In genomic region chr1:157592039-157592438, GRCm38 (mm10) we compare ENCODE assay signal across 26 mouse cellular contexts.
DNase-seq lines count a peak whose midpoint lies in the region; ATAC-seq and TF ChIP-seq lines count a peak whose summit lies in the region.
"Had no signal": no experiment of that assay in that cellular context is flagged by ENCODE, and none has a peak within 500 bp of the region (broad histone marks: within the 10 kb centered on the region; RNA-seq: fewer than 3 reads in every experiment).

No protein-coding gene starts in this region.

- ATAC-seq in midbrain, embryonic 11.5 days (ENCODE audit: low FRiP score) = no peak
- ATAC-seq in midbrain, postnatal 0 days (ENCODE audit: low FRiP score) = no peak
- ATAC-seq in embryonic facial prominence, embryonic 11.5 days (replicated peaks; ENCODE audit: insufficient number of reproducible peaks, low FRiP score, low TSS enrichment, low read depth) = no peak
- no peak for ATAC-seq in midbrain, embryonic 14.5 days (ENCODE audit: low FRiP score, low TSS enrichment)
- ATAC-seq in hindbrain, embryonic 16.5 days = no peak
- ATAC-seq: forebrain, embryonic 14.5 days had no signal

- 53% methylated on average over 2 of the region's 2 CpGs for WGBS in midbrain, embryonic 11.5 days
- 17% methylated on average over 2 of the region's 2 CpGs for WGBS in midbrain, postnatal 0 days
- 62% methylated on average over 2 of the region's 2 CpGs for WGBS in embryonic facial prominence, embryonic 11.5 days
- 22% methylated on average over 2 of the region's 2 CpGs for WGBS in midbrain, embryonic 14.5 days
- 39% methylated on average over 2 of the region's 2 CpGs for WGBS in hindbrain, embryonic 16.5 days

- DNase-seq in midbrain, embryonic 11.5 days (ENCODE audit: low spot score, missing footprints) = peak; percentile 79
- DNase-seq in midbrain, postnatal 0 days (ENCODE audit: low spot score) = no peak
- DNase-seq in embryonic facial prominence, embryonic 11.5 days (ENCODE audit: low spot score) = peak; percentile 6
- DNase-seq in midbrain, embryonic 14.5 days = peak; percentile 48
- DNase-seq in ovary, postnatal 36 days (ENCODE audit: low spot score) = no peak
- DNase-seq: adrenal gland, postnatal 25 days; B cell, adult 2 months; cerebellum, adult 8-10 months; cerebellum, postnatal 36 days; gastrocnemius, adult 2 months; gastrocnemius, postnatal 36 days; heart, postnatal 14 days; kidney, adult 2 months; kidney, postnatal 36 days; liver, embryonic 13.5 days; lung, embryonic 14.5 days; lung, postnatal 14 days; right cerebral cortex, adult 18-20 months; spleen, adult 18-20 months; thymus, postnatal 4 days had no signal

- no peaks in the 10 kb centered on the region for H3K27me3 ChIP-seq in midbrain, embryonic 11.5 days (ENCODE audit: control insufficient read depth, insufficient read depth, low read length)
- H3K27me3 ChIP-seq in midbrain, postnatal 0 days (ENCODE audit: insufficient read depth, low read length) = no peaks in the 10 kb centered on the region
- no peaks in the 10 kb centered on the region for H3K27me3 ChIP-seq in embryonic facial prominence, embryonic 11.5 days (ENCODE audit: control insufficient read depth, insufficient read depth, low read length)
- H3K27me3 ChIP-seq in midbrain, embryonic 14.5 days (ENCODE audit: control insufficient read depth, insufficient read depth, low read length) = no peaks in the 10 kb centered on the region
- H3K27me3 ChIP-seq in hindbrain, embryonic 16.5 days (replicated peaks; ENCODE audit: control insufficient read depth, insufficient read depth, low read length) = no peaks in the 10 kb centered on the region
- H3K27me3 ChIP-seq: hindbrain, embryonic 15.5 days; limb, embryonic 15.5 days; liver, embryonic 13.5 days had no signal

- H3K36me3 ChIP-seq in midbrain, embryonic 11.5 days (ENCODE audit: control insufficient read depth, insufficient read depth, low read length) = no peaks in the 10 kb centered on the region
- no peaks in the 10 kb centered on the region for H3K36me3 ChIP-seq in midbrain, postnatal 0 days (ENCODE audit: insufficient read depth, low read length)
- H3K36me3 ChIP-seq in embryonic facial prominence, embryonic 11.5 days (replicated peaks; ENCODE audit: control insufficient read depth, insufficient read depth, low read depth, low read length) = no peaks in the 10 kb centered on the region
- H3K36me3 ChIP-seq in midbrain, embryonic 14.5 days (ENCODE audit: control insufficient read depth, insufficient read depth, low read length) = no peaks in the 10 kb centered on the region
- H3K36me3 ChIP-seq in hindbrain, embryonic 16.5 days (ENCODE audit: control insufficient read depth, insufficient read depth, low read length) = no peaks in the 10 kb centered on the region
- H3K36me3 ChIP-seq: hindbrain, embryonic 10.5 days; hindbrain, embryonic 15.5 days; limb, embryonic 15.5 days; liver, embryonic 13.5 days had no signal

- no peaks in the 10 kb centered on the region for H3K9me3 ChIP-seq in midbrain, embryonic 11.5 days (ENCODE audit: control insufficient read depth, low read length)
- no peaks in the 10 kb centered on the region for H3K9me3 ChIP-seq in midbrain, postnatal 0 days (ENCODE audit: low read length)
- no peaks in the 10 kb centered on the region for H3K9me3 ChIP-seq in embryonic facial prominence, embryonic 11.5 days (replicated peaks; ENCODE audit: control insufficient read depth, low read length)
- H3K9me3 ChIP-seq in midbrain, embryonic 14.5 days (ENCODE audit: control insufficient read depth, low read length) = no peaks in the 10 kb centered on the region
- H3K9me3 ChIP-seq in hindbrain, embryonic 16.5 days (ENCODE audit: control insufficient read depth, low read length) = no peaks in the 10 kb centered on the region
- H3K9me3 ChIP-seq: hindbrain, embryonic 10.5 days; hindbrain, embryonic 15.5 days; limb, embryonic 15.5 days; liver, embryonic 13.5 days had no signal

- no peak overlapping the region for H3K4me2 ChIP-seq in midbrain, embryonic 11.5 days
- H3K4me2 ChIP-seq in midbrain, postnatal 0 days (ENCODE audit: low read depth, low read length, poor library complexity, severe bottlenecking) = no peak overlapping the region
- no peak overlapping the region for H3K4me2 ChIP-seq in embryonic facial prominence, embryonic 11.5 days (ENCODE audit: low read depth, low read length)
- H3K4me2 ChIP-seq in midbrain, embryonic 14.5 days (ENCODE audit: low read length) = no peak overlapping the region
- H3K4me2 ChIP-seq in hindbrain, embryonic 16.5 days (ENCODE audit: low read length) = no peak overlapping the region
- H3K4me2 ChIP-seq: hindbrain, embryonic 15.5 days; limb, embryonic 15.5 days; liver, embryonic 13.5 days; lung, embryonic 14.5 days had no signal

- no peak overlapping the region for H3K27ac ChIP-seq in midbrain, embryonic 11.5 days (ENCODE audit: low read depth, low read length)
- H3K27ac ChIP-seq in midbrain, postnatal 0 days (ENCODE audit: low read depth, low read length) = no peak overlapping the region
- no peak overlapping the region for H3K27ac ChIP-seq in embryonic facial prominence, embryonic 11.5 days (replicated peaks; ENCODE audit: low read depth, low read length)
- H3K27ac ChIP-seq in midbrain, embryonic 14.5 days (replicated peaks; ENCODE audit: low read depth, low read length) = peak overlapping the region; percentile 42; the same call in 1 of the 2 replicates
- H3K27ac ChIP-seq in hindbrain, embryonic 16.5 days (ENCODE audit: low read depth, low read length) = no peak overlapping the region
- H3K27ac ChIP-seq: gastrocnemius, adult 2 months; hindbrain, embryonic 10.5 days; hindbrain, embryonic 15.5 days; layer of hippocampus, adult 2 months; limb, embryonic 15.5 days; liver, embryonic 13.5 days had no signal

- no peak for TF ChIP-seq CTCF in midbrain, postnatal 0 days (IDR thresholded peaks at IDR 0.05)

- no peak overlapping the region for H3K4me3 ChIP-seq in midbrain, embryonic 11.5 days (ENCODE audit: low read depth, low read length)
- no peak overlapping the region for H3K4me3 ChIP-seq in midbrain, postnatal 0 days (ENCODE audit: low read depth, low read length)
- H3K4me3 ChIP-seq in embryonic facial prominence, embryonic 11.5 days (ENCODE audit: low read depth, low read length) = no peak overlapping the region
- H3K4me3 ChIP-seq in midbrain, embryonic 14.5 days (replicated peaks; ENCODE audit: low read depth, low read length) = no peak overlapping the region
- H3K4me3 ChIP-seq in hindbrain, embryonic 16.5 days (ENCODE audit: low read length) = no peak overlapping the region
- H3K4me3 ChIP-seq: gastrocnemius, adult 2 months; hindbrain, embryonic 10.5 days; hindbrain, embryonic 15.5 days; layer of hippocampus, adult 2 months; limb, embryonic 15.5 days; liver, embryonic 13.5 days had no signal

- H3K9ac ChIP-seq in midbrain, embryonic 11.5 days (ENCODE audit: low read length) = no peak overlapping the region
- no peak overlapping the region for H3K9ac ChIP-seq in midbrain, postnatal 0 days (replicated peaks; ENCODE audit: low read length, poor library complexity, severe bottlenecking)
- H3K9ac ChIP-seq in embryonic facial prominence, embryonic 11.5 days (replicated peaks; ENCODE audit: low read length) = no peak overlapping the region
- H3K9ac ChIP-seq in midbrain, embryonic 14.5 days (replicated peaks; ENCODE audit: low read length) = no peak overlapping the region
- H3K9ac ChIP-seq in hindbrain, embryonic 16.5 days (ENCODE audit: low read depth, low read length) = no peak overlapping the region
- H3K9ac ChIP-seq: hindbrain, embryonic 15.5 days; limb, embryonic 15.5 days; liver, embryonic 13.5 days; lung, embryonic 14.5 days had no signal

- 0 out of 2 replicates have a peak, but pooled peaks cover 4% of the 10 kb centered on the region for H3K4me1 ChIP-seq in midbrain, embryonic 11.5 days (ENCODE audit: control insufficient read depth, insufficient read depth, low read length)
- peaks cover 6% of the 10 kb centered on the region; the same call in 1 of the 2 replicates for H3K4me1 ChIP-seq in midbrain, postnatal 0 days (ENCODE audit: insufficient read depth, low read length)
- no peaks in the 10 kb centered on the region for H3K4me1 ChIP-seq in embryonic facial prominence, embryonic 11.5 days (ENCODE audit: control insufficient read depth, insufficient read depth, low read length)
- peaks cover 6% of the 10 kb centered on the region; the same call in 1 of the 2 replicates for H3K4me1 ChIP-seq in midbrain, embryonic 14.5 days (ENCODE audit: control insufficient read depth, insufficient read depth, low read length)
- H3K4me1 ChIP-seq in hindbrain, embryonic 16.5 days (ENCODE audit: control insufficient read depth, insufficient read depth, low read depth, low read length) = no peaks in the 10 kb centered on the region
- H3K4me1 ChIP-seq: hindbrain, embryonic 15.5 days; liver, embryonic 13.5 days had no signal

Comparison
In these comparisons a context has a peak if more than half of its experiments do, and no peak if none do; other contexts are left out.
1. DNase-seq: peak in midbrain, embryonic 11.5 days (single experiment), embryonic facial prominence, embryonic 11.5 days (single experiment) and midbrain, embryonic 14.5 days (single experiment); none in midbrain, postnatal 0 days (single experiment) and ovary, postnatal 36 days (single experiment).